Mouse (Mus musculus) mesoderm, embryonic 11.5 days (tissue): Measurements from ENCODE around the gene Srsf7.

Source experiments
- DNase-seq: peaks from one replicate; pipeline ENCODE4 v3.0.0-alpha.2; 2012; ENCODE audit warnings: low read depth, low spot score

Srsf7 gene

DNA sequence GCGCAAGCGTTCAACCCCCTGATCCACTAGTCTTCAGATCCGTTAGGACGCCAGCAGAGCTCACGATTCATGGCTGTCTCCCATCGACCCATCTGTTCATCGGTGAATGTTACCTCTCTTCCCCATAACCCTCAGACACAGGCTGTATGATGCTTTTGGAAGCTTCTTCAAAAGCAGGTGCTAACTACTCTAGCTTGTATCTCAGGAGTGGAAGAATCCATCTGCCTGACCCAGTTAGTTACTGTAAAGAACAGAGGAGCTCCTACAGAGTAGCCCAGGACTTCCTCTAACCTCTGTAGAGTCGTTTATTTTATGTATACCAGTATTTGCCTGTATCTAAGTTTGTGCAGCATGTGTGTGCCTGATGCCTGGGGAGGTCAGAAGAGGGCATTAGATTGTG, 50.2 kb downstream of the Srsf7 start:
- no peak for DNase-seq

- no peak for DNase-seq
Measured at GRCm38 (mm10) chr17:80153631-80154030, 53.5 kb downstream of the Srsf7 start.

DNA sequence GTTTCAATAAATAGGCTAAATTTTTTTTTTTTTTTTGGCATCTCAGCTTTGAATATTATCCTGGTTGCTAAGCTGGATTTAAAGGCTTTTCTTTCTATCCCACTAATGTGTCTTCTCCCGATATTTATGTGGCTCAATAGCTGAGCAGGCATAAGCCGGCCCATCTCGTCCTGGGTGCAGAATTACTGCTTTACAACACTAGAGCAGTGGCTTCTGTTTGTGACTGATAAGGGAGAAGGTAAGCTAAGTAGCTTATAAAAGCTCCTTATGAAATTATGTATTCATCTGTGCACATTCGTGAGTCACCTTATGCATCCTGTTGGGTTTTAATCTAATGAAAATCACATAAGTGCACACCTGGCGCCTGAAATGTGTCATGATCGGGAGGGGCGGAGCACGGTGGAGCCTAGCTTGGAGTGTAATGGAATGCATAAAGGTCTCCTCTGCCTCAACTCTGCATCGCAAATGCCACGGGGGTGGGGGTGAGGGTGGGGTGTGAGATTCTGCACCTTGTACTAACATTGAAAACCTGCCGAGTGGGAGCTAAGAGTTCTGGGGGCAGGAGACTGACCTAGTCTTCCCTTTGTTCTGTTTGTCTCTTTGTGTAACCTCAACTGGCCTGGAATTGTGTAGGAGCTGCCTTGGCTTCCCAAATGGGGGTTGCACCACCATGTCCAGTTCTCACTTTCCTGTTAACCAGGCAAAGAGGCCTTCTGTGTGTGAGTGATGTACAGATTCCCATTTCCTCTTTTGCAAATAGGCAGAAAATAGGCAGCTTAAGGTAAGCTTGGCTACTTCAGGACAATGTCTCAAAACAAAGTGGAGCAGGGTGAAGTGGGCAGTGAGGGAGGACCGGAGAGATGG, 54.1 kb downstream of the Srsf7 start:
- DNase-seq = no peak

DNA sequence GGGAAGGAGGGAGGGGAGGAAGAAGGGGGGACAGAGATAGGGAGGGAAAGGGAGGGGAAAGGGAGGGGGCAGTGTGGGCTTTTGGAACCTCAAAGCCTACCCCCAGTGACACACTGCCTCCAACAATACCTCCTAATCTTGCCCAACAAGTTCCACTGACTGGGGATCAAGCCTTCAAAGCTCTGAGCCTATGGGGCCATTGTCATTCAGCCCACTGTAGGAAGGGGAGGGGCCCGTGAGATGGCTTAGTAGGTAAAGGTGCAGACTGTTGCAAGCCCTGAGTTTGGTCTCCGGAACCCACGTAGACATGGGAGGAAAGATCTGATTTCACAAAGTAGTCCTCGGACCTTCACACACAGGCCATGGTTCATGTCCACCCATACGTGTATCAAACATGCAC, 55.8 kb downstream of the Srsf7 start:
- DNase-seq = no peak
